Mouse (Mus musculus) gastrocnemius, postnatal 36 days (tissue): ENCODE data around the gene Rsbn1l. TPM values are rescaled to one million over a fixed set of nuclear protein-coding genes. Genes with fewer than 3 reads are reported as not detected.
"Not testable (repeated sequence)": the region's sequence is repeated elsewhere in the genome, so short reads cannot be mapped to it uniquely, and the experiment has no call there.

Source experiments
- DNase-seq, 2 experiments: peaks; one replicate each; pipeline ENCODE4 v3.0.0; 2022
- intact Hi-C: fragments of 180-260 bp; cut with DNase I; formaldehyde crosslinking; loops from one replicate; pipeline ENCODE4 v1.15.1; 2025
- total RNA-seq, 2 experiments: library from RNA; stranded (reverse); gene quantifications; 2 replicates each; pipeline ENCODE4 v1.2.3; 2021

The Rsbn1l gene
- total RNA-seq, 2 experiments from 2014 or later: 7.0 to 8.9 TPM

DNA sequence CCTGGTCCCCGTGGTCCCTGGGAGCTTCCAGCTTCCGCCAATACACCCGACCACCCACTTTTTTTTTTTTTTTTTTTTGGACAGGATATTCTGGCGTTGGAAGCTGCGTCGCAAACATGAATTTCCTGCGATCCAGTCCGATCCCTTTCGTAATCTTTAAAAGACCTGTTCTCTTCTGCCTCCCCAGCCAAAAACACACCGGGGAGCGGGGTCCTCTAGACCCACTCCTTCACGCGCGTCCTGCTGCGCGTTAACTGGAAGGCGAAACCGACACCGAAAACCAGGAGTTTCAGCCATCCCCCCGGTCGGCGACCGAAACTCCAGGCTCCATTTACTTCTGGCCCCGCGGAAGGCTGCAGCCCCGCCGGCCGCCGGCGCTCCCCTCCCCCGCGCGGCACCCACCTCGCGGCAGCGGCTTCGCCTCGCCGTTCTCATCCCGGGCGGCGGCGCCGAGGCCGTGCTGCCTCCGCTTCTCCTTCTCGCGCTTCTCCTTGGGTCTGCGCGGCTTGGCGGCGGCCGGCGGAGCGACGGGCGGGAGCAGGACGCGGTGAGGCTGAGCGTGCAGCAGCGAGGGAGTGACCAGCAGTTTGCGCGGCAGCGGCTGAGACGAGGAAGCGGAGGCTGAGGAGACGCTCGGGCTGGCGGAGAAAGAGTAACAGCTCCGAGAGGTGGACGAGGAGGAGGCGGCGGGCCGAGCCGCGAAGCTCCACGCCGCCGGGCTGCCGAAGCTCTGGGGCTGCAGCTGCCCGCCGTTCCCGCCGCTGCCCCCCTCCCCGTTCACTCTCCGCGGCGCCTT, 5.1 kb downstream of the Rsbn1l start:
- DNase-seq: peak; percentile 34 to 48
- intact Hi-C loops: no loop called here

DNA sequence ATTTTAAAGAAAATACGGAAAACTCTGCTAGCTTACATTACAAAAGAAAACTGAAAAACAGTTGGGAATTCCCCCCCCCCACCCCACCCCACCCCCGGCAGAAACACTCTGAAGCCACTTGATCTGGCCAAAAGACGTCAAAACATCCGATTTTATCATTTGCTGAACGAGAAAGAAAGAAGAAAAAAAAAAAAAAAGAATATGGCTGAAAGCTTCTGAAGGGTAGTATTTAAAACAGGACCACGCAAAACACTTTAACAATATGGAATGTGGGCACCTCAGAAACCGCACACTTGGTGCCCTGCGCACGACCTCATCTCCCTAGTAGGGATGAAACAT, 5.7 kb downstream of the Rsbn1l start:
- no peak for DNase-seq
- intact Hi-C loops: no loop called here

DNA sequence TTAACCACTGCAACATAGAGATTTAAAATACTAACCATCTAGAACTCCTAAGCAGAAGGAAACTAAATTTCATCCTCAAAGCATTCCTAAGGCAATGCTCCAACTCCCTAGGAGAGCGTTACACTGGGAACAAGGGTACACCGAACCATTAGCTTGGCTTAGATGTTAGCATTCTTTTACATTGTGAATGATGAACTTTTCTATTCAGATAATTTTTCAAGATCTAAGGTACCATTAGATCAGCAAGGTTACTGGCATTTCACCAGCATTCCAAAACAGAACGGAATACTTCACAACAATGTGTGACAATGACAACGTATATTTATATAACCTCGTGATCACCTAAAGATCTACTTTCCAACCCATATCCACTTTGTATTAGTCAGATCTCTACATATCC, 6.1 kb downstream of the Rsbn1l start:
- DNase-seq: no peak
- intact Hi-C loops: no loop called here

DNA sequence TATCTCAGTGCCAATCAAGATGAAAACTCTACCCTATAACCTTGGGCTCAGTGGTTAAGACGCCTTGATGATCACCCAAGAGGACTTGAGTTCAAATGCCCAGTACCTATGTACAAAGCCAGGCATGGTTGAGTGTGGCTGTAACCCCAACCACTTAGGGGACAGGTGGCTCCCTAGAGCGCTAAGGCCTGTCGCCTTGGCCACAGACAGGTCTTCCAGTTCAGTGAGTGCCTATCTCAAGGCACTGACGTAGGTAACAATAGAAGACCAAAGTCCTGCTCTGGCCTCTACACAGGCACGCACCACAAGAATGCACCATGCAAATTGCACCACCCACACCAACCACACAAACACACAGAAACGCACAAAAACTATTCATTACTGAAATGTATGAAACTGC, 9.3 kb downstream of the Rsbn1l start:
- intact Hi-C loops: no loop called here
- DNase-seq: no peak

DNA sequence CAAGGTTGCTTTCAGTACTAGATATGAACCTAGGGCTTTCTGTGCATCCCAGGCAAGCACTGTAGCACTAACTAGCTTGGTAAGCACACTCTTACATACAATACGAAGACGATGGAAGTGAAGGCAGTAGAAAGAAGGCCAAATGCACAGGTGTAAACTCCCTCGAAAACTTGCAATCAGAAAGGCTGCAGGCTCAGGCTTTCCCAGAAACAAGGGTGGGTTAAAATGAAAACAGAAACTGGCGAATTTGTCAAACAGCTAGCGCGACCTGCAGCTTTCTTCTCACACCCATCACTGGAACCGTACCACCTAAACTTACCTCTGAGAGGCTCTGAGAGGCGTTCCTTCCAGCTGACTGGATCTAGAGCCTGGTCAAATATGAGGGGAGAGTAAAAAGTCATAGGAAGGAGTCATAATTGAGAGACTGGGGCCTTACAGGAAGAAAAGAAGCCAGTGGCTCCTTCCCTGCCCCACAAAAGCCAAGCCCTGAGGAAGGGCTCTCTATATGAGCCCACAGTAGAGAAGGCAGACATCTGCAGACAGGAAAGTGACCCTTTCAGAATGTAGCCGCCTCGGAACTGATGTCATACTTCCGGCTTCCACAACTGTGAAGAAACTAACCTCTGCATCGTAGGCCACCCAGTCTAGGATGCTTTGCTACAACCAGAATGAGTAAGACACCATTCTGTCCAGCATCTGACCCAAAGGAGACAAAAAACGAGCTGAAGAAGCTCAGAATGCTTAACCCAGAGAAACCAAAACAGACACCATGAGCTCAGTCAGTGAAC, 11.0 kb downstream of the Rsbn1l start:
- DNase-seq: no peak
- intact Hi-C loops: no loop called here

DNA sequence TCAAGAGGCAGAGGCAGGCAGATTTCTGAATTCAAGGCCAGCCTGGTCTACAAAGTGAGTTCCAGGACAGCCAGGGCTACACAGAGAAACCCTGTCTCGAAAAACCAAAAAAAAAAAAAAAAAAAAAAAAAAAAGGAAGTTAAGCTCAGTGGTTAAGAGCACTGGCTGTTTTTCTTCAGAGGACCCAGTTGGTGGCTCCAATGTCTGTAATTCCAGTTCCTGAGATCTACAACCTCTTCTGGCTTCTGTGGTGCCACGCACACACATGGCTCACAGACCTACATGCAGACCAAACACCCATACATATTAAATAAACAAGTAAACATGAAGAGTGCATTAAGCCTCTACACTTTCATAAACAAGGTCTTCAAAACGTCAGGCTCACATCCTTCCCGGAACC, 12.4 kb downstream of the Rsbn1l start:
- DNase-seq, intact Hi-C loops: not testable (repeated sequence)

DNA sequence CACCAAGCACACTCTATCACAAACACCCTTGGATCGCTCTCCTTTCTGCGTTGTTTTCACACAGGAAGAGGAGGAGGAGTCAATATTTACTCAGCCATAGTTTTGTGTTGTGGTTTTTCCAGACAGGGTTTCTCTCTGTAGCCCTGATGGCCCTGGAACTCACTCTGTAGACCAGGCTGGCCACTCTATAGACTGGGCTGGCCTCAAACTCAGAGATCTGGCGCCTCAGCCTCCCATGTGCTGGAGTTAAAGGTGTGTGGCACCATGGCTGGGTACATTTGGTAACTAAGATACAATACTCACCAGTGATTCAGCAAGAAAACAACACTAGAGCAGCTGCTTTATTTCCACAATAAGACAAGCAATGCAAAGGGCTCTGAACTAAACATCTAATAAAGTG, 13.7 kb downstream of the Rsbn1l start:
- intact Hi-C loops: no loop called here
- DNase-seq: no peak

DNA sequence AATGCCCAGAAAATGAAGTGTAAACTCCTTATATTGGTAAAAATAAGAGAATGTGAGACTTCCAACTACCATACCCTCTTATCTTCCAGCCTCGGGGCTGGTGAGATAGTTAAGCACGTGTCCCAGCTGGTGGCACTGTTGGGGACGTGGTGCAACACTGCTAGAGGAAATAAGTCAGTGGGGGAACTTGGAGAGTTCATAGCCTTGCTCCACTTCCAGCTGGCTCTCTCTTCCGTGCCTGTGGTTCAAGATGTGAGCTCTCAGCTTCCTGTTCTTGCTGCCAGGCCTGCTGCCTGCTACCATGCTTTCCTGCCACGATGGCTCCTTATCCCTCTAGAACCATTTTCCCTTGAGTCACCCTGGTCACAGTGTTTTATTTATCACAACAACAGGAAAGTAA, 15.0 kb downstream of the Rsbn1l start:
- peak in 1 of 2 experiments; percentile 31 for DNase-seq
- intact Hi-C loops: no loop called here

DNA sequence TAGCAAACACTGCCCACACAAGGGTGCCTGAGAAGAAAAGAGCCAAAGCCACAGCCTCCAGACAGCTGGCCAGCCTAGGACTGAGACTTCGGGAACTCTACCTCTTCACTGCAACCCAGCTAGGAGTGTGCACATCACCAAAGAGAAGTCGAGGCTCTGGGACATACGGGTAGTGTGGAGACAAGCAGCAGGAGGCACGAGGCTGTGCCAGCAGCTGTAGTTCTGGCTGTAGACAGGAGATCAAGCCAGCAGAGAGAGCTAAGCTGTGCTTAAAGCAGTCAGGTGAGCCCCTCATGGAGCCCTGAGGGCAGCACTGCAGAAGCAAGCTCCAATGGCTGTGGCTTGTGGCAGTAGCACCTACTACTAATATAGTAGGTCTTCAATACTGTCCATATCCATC, 15.5 kb downstream of the Rsbn1l start:
- no peak for DNase-seq
- intact Hi-C loops: no loop called here

DNA sequence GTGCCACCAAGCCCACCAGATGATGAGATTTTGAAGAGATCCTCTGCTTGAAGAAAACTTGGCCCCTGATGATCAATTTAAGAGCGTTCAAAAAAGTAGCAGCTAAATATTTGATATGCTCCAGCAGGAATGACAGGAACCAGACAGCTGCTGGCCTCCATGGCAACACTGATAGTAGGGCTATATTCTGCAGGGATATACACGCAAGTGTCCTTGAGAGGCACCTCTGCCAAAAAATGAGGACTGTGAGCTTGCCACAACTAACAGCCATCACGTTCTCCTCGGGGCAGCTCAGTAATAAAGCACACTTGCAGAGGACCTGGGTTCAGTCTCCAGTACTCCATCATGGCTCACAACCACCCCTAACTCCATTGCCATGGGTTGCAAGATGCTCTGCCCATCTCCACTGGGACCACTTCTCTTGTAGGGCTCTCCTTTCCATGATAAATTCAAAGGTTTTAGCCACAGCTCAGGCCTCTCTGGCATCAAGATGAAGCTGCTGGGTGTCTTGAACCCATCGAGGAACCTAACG, 16.1 kb downstream of the Rsbn1l start:
- intact Hi-C loops: no loop called here
- DNase-seq: no peak

DNA sequence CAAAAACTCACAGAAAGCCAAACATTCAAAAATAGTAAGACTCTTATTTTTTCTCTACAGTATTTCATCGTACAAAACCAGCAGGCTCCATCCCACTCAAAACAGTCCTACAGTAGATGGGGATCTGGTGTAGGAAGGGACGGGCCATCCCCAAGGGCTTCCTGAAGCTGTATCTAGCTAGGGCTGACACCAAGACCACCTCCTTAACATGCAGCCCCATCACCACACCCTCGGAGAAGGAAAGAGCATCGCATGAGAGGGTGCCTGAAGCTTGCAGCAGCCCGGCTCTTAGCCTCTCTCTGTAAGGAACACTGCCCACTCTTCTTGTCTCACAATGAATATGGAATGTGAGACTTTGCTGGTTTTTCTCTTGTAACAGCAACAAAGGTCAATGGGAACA, 17.7 kb downstream of the Rsbn1l start:
- intact Hi-C loops: no loop called here
- no peak for DNase-seq

DNA sequence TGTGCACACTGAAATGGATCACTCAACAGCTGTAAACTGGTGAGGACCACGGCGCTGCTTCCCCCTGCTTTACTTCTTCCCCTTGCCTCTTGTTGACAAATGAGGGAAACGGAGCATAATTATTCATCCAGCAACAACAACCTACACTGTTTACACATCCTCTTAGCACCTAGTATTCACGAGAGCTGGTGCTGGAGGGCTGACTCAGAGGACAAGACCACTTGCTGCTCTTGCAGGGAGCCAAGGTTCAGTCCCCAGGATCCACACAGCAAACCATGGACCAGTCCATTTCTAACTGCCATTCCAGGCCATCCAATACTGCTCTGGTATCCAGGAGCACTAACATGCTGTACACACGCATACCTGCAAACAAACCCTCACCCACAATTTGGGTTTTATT, 20.3 kb downstream of the Rsbn1l start:
- no peak for DNase-seq
- intact Hi-C loops: no loop called here

DNA sequence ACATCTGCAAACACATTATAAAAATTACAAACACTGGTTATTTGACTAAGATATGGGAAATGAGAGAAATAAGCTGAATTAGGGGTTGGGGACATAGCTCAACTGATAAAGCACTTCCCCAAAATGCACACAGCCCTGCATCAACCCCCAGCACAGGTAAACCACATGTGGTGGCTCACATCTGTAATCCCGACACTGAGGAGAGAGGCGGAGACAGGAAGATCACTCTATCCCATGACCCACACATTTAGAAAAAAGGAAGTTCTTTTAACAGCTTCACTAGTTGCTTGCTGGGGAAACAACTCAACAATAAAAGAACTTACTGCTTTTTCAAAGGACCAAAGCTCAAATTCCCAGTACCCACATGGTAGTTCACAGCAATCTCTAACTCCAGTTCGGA, 23.6 kb downstream of the Rsbn1l start:
- no peak for DNase-seq
- intact Hi-C loops: no loop called here

DNA sequence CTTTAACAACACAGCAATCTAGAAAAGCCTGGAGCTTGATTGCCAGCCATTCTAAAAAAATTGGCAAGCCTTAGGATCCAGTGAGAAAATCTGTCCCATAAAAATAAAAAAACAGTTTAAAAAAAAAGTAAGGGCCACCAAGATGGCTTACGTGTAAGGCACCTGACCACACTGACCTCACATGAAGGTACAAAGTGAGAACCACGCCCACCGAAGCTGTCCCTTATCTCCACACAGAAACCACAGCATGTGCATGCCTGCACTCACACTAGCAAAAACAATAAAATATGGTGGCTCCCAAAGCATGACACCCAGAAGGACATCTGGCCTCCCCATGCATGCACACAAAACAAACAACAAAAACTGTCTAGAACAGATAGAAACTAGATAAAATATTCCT, 24.9 kb downstream of the Rsbn1l start:
- intact Hi-C loops: no loop called here
- no peak for DNase-seq

DNA sequence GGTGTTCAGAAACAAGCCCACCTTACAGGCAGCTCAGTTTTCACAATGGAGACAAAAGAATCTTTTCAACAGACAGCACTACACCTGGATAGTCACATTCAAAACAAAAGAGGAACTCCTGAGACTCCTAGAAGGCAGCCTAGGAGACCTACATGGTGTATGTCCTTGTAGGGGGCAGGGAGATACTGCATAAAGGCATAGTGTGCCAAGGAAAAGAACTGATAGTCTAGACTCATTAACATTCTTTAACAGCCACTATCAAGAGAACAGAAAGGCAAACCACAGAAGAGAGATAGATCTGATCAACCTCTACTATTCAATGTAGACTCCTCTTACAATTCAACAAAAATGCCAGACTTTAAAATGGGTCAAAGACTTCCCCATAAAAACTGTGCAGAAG, 25.8 kb downstream of the Rsbn1l start:
- DNase-seq: no peak
- intact Hi-C loops: no loop called here

DNA sequence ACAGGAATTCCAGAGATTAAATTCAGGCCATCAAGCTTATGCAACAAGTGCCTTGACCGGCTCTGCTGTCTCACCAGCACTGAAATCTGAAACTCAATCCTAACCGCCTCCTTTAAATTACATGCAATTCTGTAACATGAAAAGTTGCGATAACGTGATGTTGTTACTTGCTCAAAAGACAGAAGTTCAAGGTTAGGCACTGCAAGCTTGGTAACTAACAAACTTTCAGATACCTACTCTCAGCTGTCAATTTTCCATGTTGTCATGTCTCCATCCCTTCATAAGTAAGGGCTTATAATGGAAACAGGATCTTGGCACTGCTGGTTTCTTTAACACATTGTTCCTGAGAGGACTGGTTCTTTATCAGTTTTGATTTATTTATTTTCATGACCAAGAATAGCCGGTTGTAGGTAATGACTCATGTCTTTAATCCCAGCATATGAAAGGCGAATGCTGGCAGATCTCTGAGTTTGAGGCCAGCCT, 26.5 kb downstream of the Rsbn1l start:
- intact Hi-C loops: no loop called here
- no peak for DNase-seq

DNA sequence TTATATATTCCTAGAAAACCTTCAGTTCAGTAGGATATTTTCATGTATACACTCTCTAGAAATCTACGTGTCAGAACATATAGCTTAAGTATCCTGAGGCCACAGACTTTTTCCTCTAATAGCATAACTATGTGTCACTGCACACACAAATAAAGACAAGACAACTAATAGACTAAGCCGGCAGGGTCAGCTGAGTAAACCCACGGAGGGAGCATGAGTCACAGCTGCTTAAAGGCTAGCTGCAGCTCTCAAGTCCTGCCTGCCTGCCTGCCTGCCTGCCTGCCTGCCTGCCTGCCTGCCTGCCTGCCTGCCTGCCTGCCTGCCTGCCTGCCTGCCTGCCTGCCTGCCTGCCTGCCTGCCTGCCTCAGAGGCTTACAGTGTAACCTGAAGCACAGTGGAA, 30.7 kb downstream of the Rsbn1l start:
- no peak for DNase-seq
- intact Hi-C loops: no loop called here

DNA sequence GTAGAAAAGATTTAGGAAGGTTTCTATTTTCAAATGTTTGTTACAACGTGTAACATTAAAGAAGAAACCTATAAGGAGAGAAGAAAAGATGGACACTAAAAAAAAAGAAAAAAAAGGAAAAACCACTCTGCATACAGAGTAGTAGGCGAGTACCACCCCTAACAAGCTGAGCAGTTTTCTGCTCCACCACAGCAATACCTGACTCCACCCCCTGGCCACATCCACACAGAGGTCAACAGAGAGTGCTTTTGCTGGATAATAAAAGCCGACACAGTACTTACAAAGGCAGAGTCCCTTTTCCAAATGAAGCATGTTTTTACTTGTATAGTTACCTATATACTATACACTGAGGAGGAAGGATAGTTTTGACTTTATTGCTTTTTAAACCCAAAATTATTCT, 31.6 kb downstream of the Rsbn1l start:
- intact Hi-C loops: no loop called here
- no peak for DNase-seq

DNA sequence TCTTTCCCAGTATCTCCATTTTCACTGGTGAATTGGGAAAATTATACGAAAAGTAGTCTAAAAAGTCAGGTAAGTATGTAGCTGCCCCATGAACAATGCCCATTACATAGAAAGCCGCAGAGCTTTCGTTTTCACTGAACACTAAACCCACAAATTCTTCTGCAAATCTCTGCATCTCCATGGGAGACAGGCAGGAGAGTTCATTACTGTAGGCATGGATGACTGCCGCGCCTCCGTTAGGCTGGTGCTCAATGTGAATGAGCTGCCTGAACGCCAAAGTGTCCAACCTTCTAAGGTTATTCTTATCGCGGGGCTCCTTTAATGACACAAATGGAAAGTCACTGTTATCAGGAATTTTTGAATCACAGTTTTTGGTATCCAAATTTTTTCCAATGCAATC, 36.6 kb downstream of the Rsbn1l start:
- intact Hi-C loops: loop anchor here (10.0 kb wide), 1 partner anchor 225 kb away; no protein-coding TSS in a partner anchor

DNA sequence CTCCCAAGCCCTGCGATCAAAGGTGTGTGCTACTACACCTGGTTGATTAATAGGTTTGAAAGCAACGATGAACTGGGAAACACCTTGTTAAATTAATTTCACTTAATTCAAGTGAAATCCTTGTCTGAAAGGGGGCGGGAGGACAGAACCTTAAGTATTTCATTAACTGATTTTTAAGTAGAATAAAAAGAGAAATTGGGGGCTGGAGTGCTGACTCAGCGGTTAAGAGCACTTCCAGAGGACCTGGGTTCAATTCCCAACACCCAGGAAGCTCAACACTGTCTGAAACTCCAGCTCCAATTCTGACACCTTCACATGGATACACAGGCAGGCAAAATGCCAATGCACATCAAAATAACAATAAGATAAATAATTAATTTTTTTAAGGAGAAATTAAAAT, 37.2 kb downstream of the Rsbn1l start:
- DNase-seq: no peak
- intact Hi-C loops: loop anchor here (10.0 kb wide), 1 partner anchor 226 kb away; no protein-coding TSS in a partner anchor

More for the DNA sequence above, 36.6 kb downstream of the Rsbn1l start:
- no peak for DNase-seq
